Mouse (Mus musculus): ENCODE results near the gene Birc2. TPM values are rescaled to one million over a fixed set of nuclear protein-coding genes. Genes with fewer than 3 reads are reported as not detected.

Birc2 gene
- total and polyA plus RNA-seq, 2 experiments from 2014 or later, result 21.3 to 32.8 TPM

DNA sequence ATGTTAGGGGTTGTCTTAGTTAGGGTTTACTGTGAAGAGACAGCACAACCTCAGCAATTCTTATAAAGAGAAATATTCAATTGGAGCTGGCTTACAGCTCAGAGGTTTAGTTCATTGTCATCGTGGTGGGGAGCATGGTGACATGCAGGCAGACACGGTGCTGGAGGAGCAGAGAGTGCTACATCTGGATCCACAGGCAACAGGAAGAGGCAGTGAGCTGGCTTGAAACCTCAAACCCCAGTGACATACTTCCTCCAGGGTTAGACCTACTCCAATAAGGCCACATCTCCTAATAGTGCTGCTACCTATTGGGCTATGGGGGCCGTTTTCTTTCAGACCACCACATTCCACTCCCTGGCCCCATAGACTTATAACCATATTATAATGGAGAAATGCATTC lies 60.9 kb downstream of the Birc2 start:
- DNase-seq (ENCODE audit: low spot score) (no peak), ATAC-seq (ENCODE audit: insufficient read depth, low read depth) (no peak)
- H3K27ac ChIP-seq (ENCODE audit: low read depth), result no peak overlapping the region
- no peak overlapping the region for H3K4me2 ChIP-seq (ENCODE audit: low read depth, low read length)
- H3K27me3 ChIP-seq (ENCODE audit: control insufficient read depth, insufficient read depth, low read length), result no peaks in the 10 kb centered on the region
- TF ChIP-seq EP300 (IDR thresholded peaks at IDR 0.05; ENCODE audit: low read depth) (no peak), CTCF (IDR thresholded peaks at IDR 0.05; ENCODE audit: low read depth) (no peak)
- no peak overlapping the region for H3K4me3 ChIP-seq (ENCODE audit: low read depth, low read length)
- 85% methylated on average over 3 of the region's 3 CpGs for WGBS
- peaks cover 12% of the 10 kb centered on the region for H3K4me1 ChIP-seq (ENCODE audit: control insufficient read depth, insufficient read depth)
- H3K9me3 ChIP-seq (replicated peaks; ENCODE audit: control insufficient read depth, low read length), result no peaks in the 10 kb centered on the region
- H3K9ac ChIP-seq (replicated peaks; ENCODE audit: low read depth, low read length), result no peak overlapping the region
- H3K36me3 ChIP-seq (replicated peaks; ENCODE audit: control insufficient read depth, insufficient read depth, low read length), result peaks cover 50% of the 10 kb centered on the region

- H3K9ac ChIP-seq (replicated peaks; ENCODE audit: low read depth, low read length), result no peak overlapping the region
- WGBS, result 94% methylated on average over 2 of the region's 2 CpGs
- H3K27ac ChIP-seq (ENCODE audit: low read depth), result no peak overlapping the region
- no peak overlapping the region for H3K4me3 ChIP-seq (ENCODE audit: low read depth, low read length)
- no peaks in the 10 kb centered on the region for H3K27me3 ChIP-seq (ENCODE audit: control insufficient read depth, insufficient read depth, low read length)
- no peak for ATAC-seq (ENCODE audit: insufficient read depth, low read depth)
- H3K9me3 ChIP-seq (replicated peaks; ENCODE audit: control insufficient read depth, low read length), result no peaks in the 10 kb centered on the region
- no peak overlapping the region for H3K4me2 ChIP-seq (ENCODE audit: low read depth, low read length)
- no peak for DNase-seq (ENCODE audit: low spot score)
- H3K36me3 ChIP-seq (replicated peaks; ENCODE audit: control insufficient read depth, insufficient read depth, low read length), result peaks cover 49% of the 10 kb centered on the region
- H3K4me1 ChIP-seq (ENCODE audit: control insufficient read depth, insufficient read depth), result peaks cover 21% of the 10 kb centered on the region
- TF ChIP-seq EP300 (IDR thresholded peaks at IDR 0.05; ENCODE audit: low read depth) (no peak), CTCF (IDR thresholded peaks at IDR 0.05; ENCODE audit: low read depth) (no peak)
These were observed 61.9 kb downstream of the Birc2 start for GRCm38 (mm10) chr9:7775011-7775410.

DNA sequence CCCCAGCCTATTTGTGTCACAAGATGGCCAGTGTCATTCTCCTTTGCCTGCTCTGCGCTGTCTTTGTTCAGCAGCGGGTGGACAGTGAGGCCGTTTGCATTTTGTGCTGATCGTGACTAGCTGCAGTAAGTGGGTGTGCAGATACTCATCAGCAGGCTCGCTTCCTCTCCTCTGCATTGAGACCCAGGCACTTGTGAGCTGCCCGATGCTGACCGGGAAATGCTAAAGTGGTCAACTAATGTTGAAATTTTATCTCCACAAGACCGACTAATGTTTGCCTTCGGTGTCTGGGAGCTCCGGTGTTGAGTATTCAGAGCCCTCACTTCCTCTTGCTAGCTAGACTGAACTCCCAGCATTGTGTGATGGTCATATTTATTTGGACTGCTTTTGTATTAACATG lies 62.3 kb downstream of the Birc2 start:
- DNase-seq (ENCODE audit: low spot score), result no peak
- Histone ChIP-seq H3K4me2 (ENCODE audit: low read depth, low read length) (no peak overlapping the region), H3K36me3 (replicated peaks; ENCODE audit: control insufficient read depth, insufficient read depth, low read length) (peaks cover 49% of the 10 kb centered on the region), H3K9ac (replicated peaks; ENCODE audit: low read depth, low read length) (no peak overlapping the region), H3K27me3 (ENCODE audit: control insufficient read depth, insufficient read depth, low read length) (no peaks in the 10 kb centered on the region), H3K27ac (ENCODE audit: low read depth) (no peak overlapping the region), H3K4me1 (ENCODE audit: control insufficient read depth, insufficient read depth) (peaks cover 26% of the 10 kb centered on the region), H3K9me3 (replicated peaks; ENCODE audit: control insufficient read depth, low read length) (no peaks in the 10 kb centered on the region), H3K4me3 (ENCODE audit: low read depth, low read length) (no peak overlapping the region)
- WGBS, result 59% methylated on average over 10 of the region's 10 CpGs
- TF ChIP-seq EP300 (IDR thresholded peaks at IDR 0.05; ENCODE audit: low read depth) (no peak), CTCF (IDR thresholded peaks at IDR 0.05; ENCODE audit: low read depth) (no peak)
- no peak for ATAC-seq (ENCODE audit: insufficient read depth, low read depth)

DNA sequence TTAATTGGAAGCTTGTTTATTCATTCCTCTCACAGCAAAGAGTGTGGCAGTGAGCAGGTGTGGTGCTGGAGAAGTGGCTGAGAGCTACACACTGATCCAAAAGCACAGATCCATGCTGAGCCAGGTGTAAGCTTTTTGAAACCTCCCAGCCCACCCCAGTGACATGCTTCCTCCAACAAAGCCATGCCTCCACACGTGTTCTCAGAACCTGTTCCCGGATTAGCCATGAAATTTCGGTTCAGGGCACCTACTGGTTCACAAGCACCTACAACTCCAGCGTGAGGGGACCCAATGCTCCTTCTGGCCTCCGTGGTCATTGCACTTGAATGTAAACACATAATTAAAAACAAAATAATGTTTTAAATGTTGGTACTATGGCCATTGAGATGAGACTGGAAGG lies 63.2 kb downstream of the Birc2 start:
- Histone ChIP-seq H3K9ac (replicated peaks; ENCODE audit: low read depth, low read length) (no peak overlapping the region), H3K9me3 (replicated peaks; ENCODE audit: control insufficient read depth, low read length) (no peaks in the 10 kb centered on the region), H3K4me2 (ENCODE audit: low read depth, low read length) (no peak overlapping the region), H3K27me3 (ENCODE audit: control insufficient read depth, insufficient read depth, low read length) (no peaks in the 10 kb centered on the region), H3K4me1 (ENCODE audit: control insufficient read depth, insufficient read depth) (peaks cover 31% of the 10 kb centered on the region), H3K4me3 (ENCODE audit: low read depth, low read length) (no peak overlapping the region), H3K36me3 (replicated peaks; ENCODE audit: control insufficient read depth, insufficient read depth, low read length) (peaks cover 47% of the 10 kb centered on the region), H3K27ac (ENCODE audit: low read depth) (no peak overlapping the region; the same call in 1 of the 2 replicates)
- 96% methylated on average over 5 of the region's 5 CpGs for WGBS
- TF ChIP-seq CTCF (IDR thresholded peaks at IDR 0.05; ENCODE audit: low read depth), result no peak
- no peak for TF ChIP-seq EP300 (IDR thresholded peaks at IDR 0.05; ENCODE audit: low read depth)
- no peak for ATAC-seq (ENCODE audit: insufficient read depth, low read depth)
- no peak for DNase-seq (ENCODE audit: low spot score)

DNA sequence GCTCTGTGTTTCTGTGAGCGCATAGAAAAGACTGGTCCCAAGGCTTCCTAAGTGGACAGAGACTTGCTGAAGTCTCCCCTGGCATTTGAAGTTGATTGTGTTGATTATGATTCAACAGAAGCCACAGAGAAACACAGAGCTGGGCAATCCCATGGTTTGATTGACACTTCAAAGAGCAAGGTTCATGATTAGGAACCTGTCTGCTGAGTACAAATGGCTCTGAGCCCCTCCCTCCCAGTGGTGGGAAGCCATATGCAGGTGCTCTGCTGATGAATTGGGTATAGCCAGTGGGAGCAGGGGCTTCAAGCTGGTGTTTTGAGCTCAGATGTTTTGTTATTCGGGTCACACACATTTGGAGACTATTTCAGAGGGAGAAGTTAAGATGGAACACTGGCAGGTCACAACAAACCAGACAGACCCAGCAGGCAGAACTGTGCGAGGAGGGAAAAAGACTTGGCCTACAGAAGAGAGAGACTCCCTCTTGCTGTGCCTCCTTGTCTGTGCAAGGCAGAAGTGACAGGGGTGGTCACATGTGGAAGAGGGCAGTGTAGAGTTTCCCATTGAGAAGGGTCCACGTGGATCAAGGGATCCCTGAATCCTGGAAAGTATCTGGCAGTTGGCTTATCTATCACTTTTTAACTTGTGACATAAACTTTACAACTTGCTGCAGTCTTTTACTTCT lies 64.0 kb downstream of the Birc2 start:
- TF ChIP-seq EP300 (IDR thresholded peaks at IDR 0.05; ENCODE audit: low read depth) (no peak), CTCF (IDR thresholded peaks at IDR 0.05; ENCODE audit: low read depth) (no peak)
- H3K27ac ChIP-seq (ENCODE audit: low read depth), result 0 out of 2 replicates have a peak overlapping the region, but pooled peaks have one; percentile 21
- peaks cover 52% of the 10 kb centered on the region for H3K36me3 ChIP-seq (replicated peaks; ENCODE audit: control insufficient read depth, insufficient read depth, low read length)
- H3K4me3 ChIP-seq (ENCODE audit: low read depth, low read length), result no peak overlapping the region
- no peak overlapping the region for H3K9ac ChIP-seq (replicated peaks; ENCODE audit: low read depth, low read length)
- peaks cover 39% of the 10 kb centered on the region for H3K4me1 ChIP-seq (ENCODE audit: control insufficient read depth, insufficient read depth)
- H3K9me3 ChIP-seq (replicated peaks; ENCODE audit: control insufficient read depth, low read length), result no peaks in the 10 kb centered on the region
- H3K4me2 ChIP-seq (ENCODE audit: low read depth, low read length), result no peak overlapping the region
- no peak for ATAC-seq (ENCODE audit: insufficient read depth, low read depth)
- no peak for DNase-seq (ENCODE audit: low spot score)
- 92% methylated on average over 4 of the region's 4 CpGs for WGBS
- no peaks in the 10 kb centered on the region for H3K27me3 ChIP-seq (ENCODE audit: control insufficient read depth, insufficient read depth, low read length)

DNA sequence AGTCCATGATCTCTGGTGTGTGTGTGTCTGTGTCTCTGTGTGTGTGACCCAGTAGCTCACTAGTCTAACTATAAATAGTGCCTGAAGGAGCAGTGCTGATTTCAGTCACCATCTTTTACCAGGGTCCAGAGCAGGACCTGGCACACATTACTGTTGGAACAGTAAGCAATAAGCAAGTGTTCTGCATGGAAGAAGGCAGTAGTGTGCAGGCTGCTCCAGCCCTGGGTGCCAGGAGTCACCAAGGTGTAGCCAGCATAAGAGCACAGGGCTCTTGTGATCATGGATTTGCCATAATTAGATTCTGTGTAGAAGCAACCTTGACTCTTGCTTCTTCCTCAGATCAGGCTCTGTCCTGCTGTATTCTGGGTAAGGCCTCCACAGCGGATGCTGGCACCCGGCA lies 64.5 kb downstream of the Birc2 start:
- TF ChIP-seq EP300 (IDR thresholded peaks at IDR 0.05; ENCODE audit: low read depth) (no peak), CTCF (IDR thresholded peaks at IDR 0.05; ENCODE audit: low read depth) (no peak)
- DNase-seq (ENCODE audit: low spot score) (no peak), ATAC-seq (ENCODE audit: insufficient read depth, low read depth) (0 out of 2 replicates have a peak, but pooled peaks have one; percentile 12)
- Histone ChIP-seq H3K4me1 (ENCODE audit: control insufficient read depth, insufficient read depth) (peaks cover 43% of the 10 kb centered on the region), H3K27me3 (ENCODE audit: control insufficient read depth, insufficient read depth, low read length) (no peaks in the 10 kb centered on the region), H3K27ac (ENCODE audit: low read depth) (0 out of 2 replicates have a peak overlapping the region, but pooled peaks have one; percentile 21), H3K9ac (replicated peaks; ENCODE audit: low read depth, low read length) (no peak overlapping the region), H3K9me3 (replicated peaks; ENCODE audit: control insufficient read depth, low read length) (no peaks in the 10 kb centered on the region), H3K4me2 (ENCODE audit: low read depth, low read length) (no peak overlapping the region), H3K36me3 (replicated peaks; ENCODE audit: control insufficient read depth, insufficient read depth, low read length) (peaks cover 47% of the 10 kb centered on the region), H3K4me3 (ENCODE audit: low read depth, low read length) (no peak overlapping the region)
- WGBS, result 76% methylated on average over 2 of the region's 2 CpGs
